Mouse (Mus musculus) cerebellum, postnatal 25 days (tissue): ENCODE results near the gene E030018B13Rik.

Experiments
- DNase-seq, 2 experiments: peaks; one replicate each; pipeline ENCODE4 v3.0.0; 2021; ENCODE audit warnings: mixed read lengths in 2 of 2

Gene E030018B13Rik

GRCm38 (mm10) chr7:63918771-63919768, 2.4 kb downstream of the E030018B13Rik start:
- no peak for DNase-seq

- peak; percentile 33 to 37 for DNase-seq
These were observed 5.4 kb downstream of the E030018B13Rik start for GRCm38 (mm10) chr7:63921909-63922562.

GRCm38 (mm10) chr7:63922571-63922970, 5.9 kb downstream of the E030018B13Rik start:
- no peak for DNase-seq

GRCm38 (mm10) chr7:63922975-63923374, 6.3 kb downstream of the E030018B13Rik start:
- DNase-seq = no peak

GRCm38 (mm10) chr7:63924151-63924550, 7.5 kb downstream of the E030018B13Rik start:
- no peak for DNase-seq

GRCm38 (mm10) chr7:63924747-63925412, 8.2 kb downstream of the E030018B13Rik start:
- peak; percentile 78 to 79 for DNase-seq

- DNase-seq = peak in 1 of 2 experiments; percentile 58
These were observed 9.0 kb downstream of the E030018B13Rik start for GRCm38 (mm10) chr7:63925413-63926360.

- DNase-seq = peak; percentile 59 to 71
These were observed 9.8 kb downstream of the E030018B13Rik start for GRCm38 (mm10) chr7:63926492-63926891.

GRCm38 (mm10) chr7:63927121-63927520, 10.5 kb downstream of the E030018B13Rik start:
- DNase-seq = peak in 1 of 2 experiments; percentile 25

- peak; percentile 67 to 72 for DNase-seq
These were observed 12.4 kb downstream of the E030018B13Rik start for GRCm38 (mm10) chr7:63929080-63929479.

GRCm38 (mm10) chr7:63930132-63930531, 13.5 kb downstream of the E030018B13Rik start:
- peak in 1 of 2 experiments; percentile 4 for DNase-seq

GRCm38 (mm10) chr7:63930766-63931165, 14.1 kb downstream of the E030018B13Rik start:
- no peak for DNase-seq

GRCm38 (mm10) chr7:63932461-63932860, 15.8 kb downstream of the E030018B13Rik start:
- DNase-seq = no peak

GRCm38 (mm10) chr7:63933905-63934304, 17.2 kb downstream of the E030018B13Rik start:
- DNase-seq = peak in 1 of 2 experiments; percentile 49

- DNase-seq = peak; percentile 61 to 72
These were observed 17.9 kb downstream of the E030018B13Rik start for GRCm38 (mm10) chr7:63934530-63934929.

- peak in 1 of 2 experiments; percentile 60 for DNase-seq
These were observed 19.1 kb downstream of the E030018B13Rik start for GRCm38 (mm10) chr7:63935809-63936187.

GRCm38 (mm10) chr7:63936188-63936985, 19.7 kb downstream of the E030018B13Rik start:
- peak; percentile 86 to 89 for DNase-seq

- no peak for DNase-seq
These were observed 20.3 kb downstream of the E030018B13Rik start for GRCm38 (mm10) chr7:63936986-63937235.

GRCm38 (mm10) chr7:63937236-63938065, 20.8 kb downstream of the E030018B13Rik start:
- peak; percentile 88 to 92 for DNase-seq
